Mouse (Mus musculus) lung, embryonic 15.5 days (tissue): Measurements from ENCODE around the gene Olfr31. TPM values are rescaled to one million over a fixed set of nuclear protein-coding genes. Genes with fewer than 3 reads are reported as not detected.

Source experiments
- polyA plus RNA-seq: library from polyadenylated mRNA; unstranded; fragments of >200 nt; fragmentation: Nextera tagmentation; extraction: Ambion mirVana; gene quantifications from 2 replicates; pipeline ENCODE4 v1.2.1, GENCODE M21; 2015

Olfr31 gene
- polyA plus RNA-seq, 1 experiment from 2014 or later, result not detected

Other genes with a start within 250 kb of the Olfr31 start
- gene Psmd6, start 201.8 kb upstream of the Olfr31 start, polyA plus RNA-seq, result 239 and 243 TPM in 2 replicates
- gene Olfr720, start 136.0 kb upstream of the Olfr31 start, polyA plus RNA-seq, result not detected in 2 replicates
- gene Il3ra, start 23.4 kb downstream of the Olfr31 start, polyA plus RNA-seq, result 9.3 and 12.9 TPM in 2 replicates
- gene Olfr721-ps1, start 78.5 kb downstream of the Olfr31 start, polyA plus RNA-seq, result not detected in 2 replicates